Mouse (Mus musculus) cortical plate, adult 2 months (tissue): ENCODE data around the gene D11Wsu47e. TPM values are rescaled to one million over a fixed set of nuclear protein-coding genes. Genes with fewer than 3 reads are reported as not detected.
A peak's percentile ranks its signal among the peaks of the same experiment; 100 is the strongest.

ENCODE experiments used
- H3K27ac ChIP-seq: fragments of 200-500 bp; 2 replicates; pipeline ENCODE4 v1.5.1; 2012; ENCODE audit warnings: low read length, control low read depth, inconsistent platforms; ENCODE audit not compliant: insufficient read depth
- H3K4me1 ChIP-seq: fragments of 200-500 bp; 2 replicates; pipeline ENCODE4 v1.6.1; 2011; ENCODE audit warnings: low read length; ENCODE audit not compliant: control insufficient read depth, insufficient read depth
- H3K4me3 ChIP-seq: fragments of 200-500 bp; 2 replicates; pipeline ENCODE4 v1.5.1; 2011; ENCODE audit warnings: mild to moderate bottlenecking, low read length, control low read depth; ENCODE audit not compliant: insufficient read depth
- CTCF ChIP-seq: fragments of 200-500 bp; IDR thresholded peaks from 2 replicates; pipeline ENCODE4 v1.5.1; 2011; ENCODE audit warnings: mild to moderate bottlenecking, control low read depth, low read length; ENCODE audit not compliant: insufficient read depth; ENCODE audit errors: extremely low read depth
- POLR2A ChIP-seq: fragments of 200-500 bp; IDR thresholded peaks from 2 replicates; pipeline ENCODE4 v1.6.1; 2011; ENCODE audit warnings: mild to moderate bottlenecking, low read length, control low read depth; ENCODE audit not compliant: insufficient read depth; ENCODE audit errors: extremely low read depth
- polyA plus RNA-seq: library from polyadenylated mRNA; depleted of rRNA; stranded (reverse); fragments of >200 nt; gene quantifications from 2 replicates; pipeline ENCODE4 v1.2.3, GENCODE M21; 2012

The D11Wsu47e gene
- polyA plus RNA-seq, 1 experiment = 14.2 TPM

DNA sequence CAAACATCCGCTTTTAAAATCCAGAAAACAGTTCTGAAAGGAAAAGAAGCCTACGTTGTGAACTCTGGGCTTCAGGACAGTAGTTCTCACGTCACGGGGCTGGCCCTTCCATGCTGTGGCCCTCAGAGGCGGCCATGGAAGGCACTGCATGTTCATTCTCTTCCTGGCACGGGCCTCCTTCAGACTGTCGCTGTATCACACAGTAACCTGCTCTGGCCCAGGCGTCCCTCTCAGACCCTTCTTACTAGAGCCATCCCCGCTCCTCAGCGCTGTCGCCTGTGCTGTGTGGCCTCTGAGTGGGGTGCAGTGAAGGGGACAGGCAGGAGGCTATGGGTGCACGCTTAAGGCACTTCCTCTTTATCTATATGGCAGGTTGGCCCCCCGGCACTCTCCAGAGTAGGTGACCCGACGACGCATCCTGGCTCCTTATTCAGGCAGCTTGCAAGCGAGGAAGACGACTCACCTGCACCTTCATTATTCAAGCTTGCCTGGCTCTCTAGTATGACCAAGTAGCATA is 22.3 kb upstream of the D11Wsu47e start:
- no peak overlapping the region for H3K27ac ChIP-seq
- H3K4me1 ChIP-seq = peaks cover 3% of the 10 kb centered on the region; the same call in 1 of the 2 replicates
- TF ChIP-seq CTCF = no peak
- TF ChIP-seq POLR2A = no peak
- H3K4me3 ChIP-seq = no peak overlapping the region

GRCm38 (mm10) chr11:113664279-113664678 is 19.9 kb upstream of the D11Wsu47e start:
- no peak overlapping the region for H3K27ac ChIP-seq
- 0 out of 2 replicates have a peak, but pooled peaks have one; percentile 3 for TF ChIP-seq POLR2A
- TF ChIP-seq CTCF = no peak
- H3K4me3 ChIP-seq = no peak overlapping the region

GRCm38 (mm10) chr11:113666205-113666604 is 18.0 kb upstream of the D11Wsu47e start:
- H3K27ac ChIP-seq = no peak overlapping the region
- no peak for TF ChIP-seq CTCF
- no peak for TF ChIP-seq POLR2A
- no peak overlapping the region for H3K4me3 ChIP-seq
- H3K4me1 ChIP-seq = peaks cover 2% of the 10 kb centered on the region; the same call in 1 of the 2 replicates

More at GRCm38 (mm10) chr11:113664279-113664678, 19.9 kb upstream of the D11Wsu47e start:
- peaks cover 2% of the 10 kb centered on the region; the same call in 1 of the 2 replicates for H3K4me1 ChIP-seq

DNA sequence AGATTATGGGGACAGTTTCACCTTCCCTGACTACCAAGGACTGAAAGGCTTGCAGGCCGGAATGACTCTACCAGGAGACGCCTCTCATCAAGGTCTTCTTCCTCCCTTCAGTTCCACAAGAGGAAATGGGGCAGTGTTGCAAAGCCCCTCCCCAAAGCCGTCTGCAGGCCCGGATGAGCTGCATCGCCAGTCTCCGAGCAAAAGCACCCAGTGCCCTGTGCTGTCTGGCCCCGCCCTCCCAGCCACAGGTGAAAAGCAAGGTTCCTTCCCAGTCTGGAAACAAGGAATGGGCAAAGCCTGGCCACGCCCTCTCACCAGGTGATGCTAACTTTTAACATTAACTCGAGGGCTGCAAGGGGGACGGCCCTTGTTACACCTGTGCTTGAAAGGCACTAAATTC is 17.6 kb upstream of the D11Wsu47e start:
- no peak for TF ChIP-seq POLR2A
- TF ChIP-seq CTCF = no peak
- Histone ChIP-seq H3K4me1 (peaks cover 2% of the 10 kb centered on the region; the same call in 1 of the 2 replicates), H3K27ac (no peak overlapping the region), H3K4me3 (no peak overlapping the region)

- H3K27ac ChIP-seq = no peak overlapping the region
- TF ChIP-seq POLR2A (no peak), CTCF (no peak)
- no peak overlapping the region for H3K4me3 ChIP-seq
- H3K4me1 ChIP-seq = peaks cover 2% of the 10 kb centered on the region; the same call in 1 of the 2 replicates
Observed at GRCm38 (mm10) chr11:113667122-113667521, 17.1 kb upstream of the D11Wsu47e start.

DNA sequence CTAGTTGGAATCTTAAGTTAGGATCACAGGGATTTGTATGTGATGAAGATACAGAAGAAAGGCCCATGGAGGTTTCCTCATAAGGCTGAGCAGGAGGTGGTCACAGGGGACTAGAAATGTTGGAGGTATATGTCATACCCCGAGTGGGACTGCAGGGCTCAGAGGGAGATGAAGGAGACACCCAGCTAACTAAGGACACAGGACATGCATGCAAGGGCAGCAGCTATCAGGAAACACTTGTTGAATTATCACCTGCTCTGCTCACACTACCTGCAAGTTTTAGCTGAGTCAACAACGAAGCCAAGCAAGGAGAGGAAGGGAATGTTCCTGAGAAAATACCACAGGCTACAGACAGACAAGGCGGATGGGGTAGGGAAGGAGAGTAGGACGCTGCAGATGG is 16.5 kb upstream of the D11Wsu47e start:
- Histone ChIP-seq H3K4me3 (no peak overlapping the region), H3K4me1 (peaks cover 2% of the 10 kb centered on the region; the same call in 1 of the 2 replicates), H3K27ac (no peak overlapping the region)
- TF ChIP-seq POLR2A (no peak), CTCF (no peak)

GRCm38 (mm10) chr11:113668857-113669256 is 15.4 kb upstream of the D11Wsu47e start:
- Histone ChIP-seq H3K27ac (no peak overlapping the region), H3K4me1 (peaks cover 3% of the 10 kb centered on the region; the same call in 1 of the 2 replicates), H3K4me3 (no peak overlapping the region)
- TF ChIP-seq POLR2A (no peak), CTCF (no peak)

- H3K4me3 ChIP-seq = no peak overlapping the region
- peaks cover 4% of the 10 kb centered on the region; the same call in 1 of the 2 replicates for H3K4me1 ChIP-seq
- TF ChIP-seq POLR2A = no peak
- no peak for TF ChIP-seq CTCF
- H3K27ac ChIP-seq = no peak overlapping the region
Observed at GRCm38 (mm10) chr11:113669711-113670110, 14.5 kb upstream of the D11Wsu47e start.

DNA sequence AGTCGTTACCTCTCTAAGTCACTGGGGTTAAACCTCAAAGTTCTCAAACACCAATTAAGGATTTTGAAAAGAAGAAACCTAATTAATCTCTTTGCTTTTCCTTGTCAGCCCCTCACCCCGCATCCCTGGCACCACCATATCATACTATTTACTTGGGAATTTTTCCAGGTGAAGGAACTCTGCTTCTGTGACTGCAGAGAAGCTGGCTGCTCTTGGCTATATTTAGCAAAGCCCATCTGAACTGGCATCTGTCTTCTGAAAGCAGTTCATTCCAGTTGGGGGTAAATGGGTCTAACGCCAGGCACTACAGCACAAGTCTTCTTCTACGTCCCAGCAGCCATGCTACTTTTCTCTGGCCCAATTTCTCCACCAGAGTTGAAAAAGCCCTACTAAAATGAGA is 10.6 kb upstream of the D11Wsu47e start:
- TF ChIP-seq POLR2A (no peak), CTCF (no peak)
- no peak overlapping the region for H3K27ac ChIP-seq
- peaks cover 5% of the 10 kb centered on the region for H3K4me1 ChIP-seq
- no peak overlapping the region for H3K4me3 ChIP-seq

- H3K4me3 ChIP-seq = no peak overlapping the region
- peaks cover 5% of the 10 kb centered on the region for H3K4me1 ChIP-seq
- TF ChIP-seq CTCF (no peak), POLR2A (no peak)
- H3K27ac ChIP-seq = no peak overlapping the region
Observed at GRCm38 (mm10) chr11:113674595-113674994, 9.6 kb upstream of the D11Wsu47e start.
